Mouse (Mus musculus): ENCODE data around the gene Isg20l2. TPM values are rescaled to one million over a fixed set of nuclear protein-coding genes. Genes with fewer than 3 reads are reported as not detected.

Isg20l2 gene
- total RNA-seq, 2 experiments from 2014 or later, result 17.0 to 17.3 TPM

DNA sequence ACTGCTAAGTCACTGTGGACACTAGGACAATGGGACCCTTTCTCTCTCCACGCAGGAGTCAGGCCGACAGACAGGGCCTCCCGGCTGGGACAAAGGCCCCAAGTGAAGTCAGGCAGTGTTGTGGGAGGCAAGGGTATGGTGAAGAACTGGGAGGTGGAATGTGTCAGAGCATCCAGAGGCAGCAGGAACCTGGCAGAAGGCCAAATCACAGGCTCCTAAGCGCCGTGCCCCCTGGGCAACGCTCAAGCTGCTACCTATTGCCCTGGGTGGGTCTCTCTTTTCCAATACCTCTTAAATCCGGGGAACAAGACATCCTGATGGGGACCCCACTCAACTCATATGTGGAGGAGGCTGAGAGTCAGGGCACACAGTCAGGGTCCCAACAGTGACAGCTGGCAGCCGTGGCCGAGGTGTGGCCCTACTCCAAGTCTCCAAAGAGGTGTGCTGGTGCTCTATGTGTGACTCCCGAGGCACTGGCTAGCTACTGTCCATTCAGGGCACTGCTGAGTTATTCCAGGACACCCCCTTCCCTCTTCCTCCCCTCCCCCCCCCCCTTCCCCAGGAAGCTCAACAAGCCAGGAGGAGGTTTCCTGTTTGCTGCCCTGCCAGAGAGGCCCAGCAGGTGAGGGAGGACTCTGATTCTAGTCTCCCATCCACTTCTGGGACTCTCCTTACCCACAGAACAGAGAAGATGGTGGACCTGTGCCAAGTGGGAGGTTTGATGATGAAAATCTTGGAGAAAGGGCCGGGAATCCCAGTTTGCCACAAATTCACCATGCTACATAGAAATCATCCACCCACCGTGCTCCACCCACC is 55.6 kb downstream of the Isg20l2 start:
- intact Hi-C loops (cut with DNase I), result no loop called here
- peak in 1 of 2 experiments; percentile 68 for DNase-seq (ENCODE audit: extremely low spot score in 1 of 2, low spot score in 2 of 2)

DNA sequence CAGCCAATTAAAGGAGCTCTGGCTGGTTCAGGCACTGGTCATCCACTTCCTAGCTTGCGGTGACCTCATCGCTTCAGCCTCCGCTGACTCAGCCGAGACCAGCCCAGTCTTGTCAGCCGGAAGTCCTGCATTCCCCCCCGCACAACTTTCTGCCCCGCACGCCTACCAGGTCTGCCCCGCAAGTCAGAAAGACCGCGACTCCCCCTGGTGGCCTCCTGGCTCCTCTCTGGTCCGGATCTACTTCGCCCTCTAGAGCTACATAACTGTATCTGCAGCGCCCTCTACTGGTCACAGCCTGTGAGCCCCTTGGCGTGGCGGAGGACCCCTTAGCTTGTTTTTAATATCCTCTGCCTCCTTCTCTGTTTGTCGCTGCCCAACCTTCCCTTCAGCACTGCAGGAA is 56.8 kb downstream of the Isg20l2 start:
- DNase-seq (ENCODE audit: extremely low spot score in 1 of 2, low spot score in 2 of 2), result peak; percentile 91 to 98
- intact Hi-C loops (cut with DNase I), result no loop called here

DNA sequence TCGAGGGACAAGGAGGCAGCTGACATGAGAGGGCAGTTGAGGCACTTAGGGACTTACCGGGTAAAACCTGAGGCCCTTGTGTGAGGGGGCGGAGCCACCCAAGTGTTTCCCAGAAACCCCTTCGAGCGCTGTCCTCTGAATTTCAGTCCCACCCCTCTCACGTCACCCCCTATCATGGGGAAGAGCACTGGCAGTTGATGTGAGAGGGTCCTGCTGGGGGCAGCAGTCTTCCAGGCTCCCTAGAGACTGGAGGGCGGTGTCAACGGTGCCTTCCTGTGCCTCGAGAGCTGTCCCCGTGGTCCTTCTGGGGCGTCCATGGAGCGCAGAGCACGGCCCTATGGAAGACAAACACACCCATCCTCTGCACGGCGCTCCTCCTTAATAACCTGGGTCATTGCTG is 57.5 kb downstream of the Isg20l2 start:
- DNase-seq (ENCODE audit: extremely low spot score in 1 of 2, low spot score in 2 of 2), result peak in 1 of 2 experiments; percentile 67

DNA sequence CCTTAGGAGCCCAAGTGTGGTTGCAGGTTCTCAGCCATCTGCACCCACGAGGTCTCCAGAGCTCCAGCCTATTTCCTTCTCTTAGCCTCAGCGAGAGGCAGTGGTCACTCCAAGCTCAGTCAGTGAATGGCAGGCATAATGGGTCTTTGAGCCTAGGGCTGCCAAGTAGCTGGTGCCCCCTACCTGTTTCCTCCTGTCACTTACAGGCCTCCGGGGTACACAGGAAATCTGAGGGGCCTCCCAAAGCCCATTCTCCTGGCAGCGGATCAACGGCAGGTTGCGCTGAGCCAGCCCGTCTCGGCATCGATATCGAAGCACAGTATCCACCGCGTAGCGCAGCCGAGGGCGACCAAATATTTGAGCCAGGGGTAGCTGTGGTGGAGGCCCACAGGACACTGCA is 58.0 kb downstream of the Isg20l2 start:
- DNase-seq (ENCODE audit: extremely low spot score in 1 of 2, low spot score in 2 of 2), result no peak
- intact Hi-C loops (cut with DNase I), result no loop called here

More for the DNA sequence above, 57.5 kb downstream of the Isg20l2 start:
- intact Hi-C loops (cut with DNase I), result no loop called here

DNA sequence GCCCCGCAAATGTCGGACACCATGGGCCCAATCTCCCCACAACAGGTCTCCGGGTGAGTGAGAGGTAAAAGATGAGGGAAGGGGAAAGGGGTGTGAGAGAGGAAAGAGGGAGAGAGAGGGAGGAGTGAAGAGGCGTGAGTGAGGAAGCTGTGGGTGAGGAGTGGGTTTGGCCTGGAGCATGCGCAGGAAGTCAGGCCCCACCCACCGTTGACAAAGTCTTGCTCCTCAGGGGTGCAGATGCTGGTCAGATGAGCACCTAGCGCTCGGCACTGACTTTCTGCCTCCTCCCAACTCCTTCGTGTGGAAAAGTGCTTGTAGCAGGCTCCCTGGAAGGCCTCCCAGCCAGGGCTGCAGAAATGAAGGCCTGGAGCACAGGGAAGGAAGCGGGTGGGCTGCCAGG is 59.8 kb downstream of the Isg20l2 start:
- DNase-seq (ENCODE audit: extremely low spot score in 1 of 2, low spot score in 2 of 2), result no peak
- intact Hi-C loops (cut with DNase I), result no loop called here

Other genes with a start within 250 kb of the Isg20l2 start
- under 1 TPM; 0.10 to 0.64 TPM for gene Lrrc71, start 181.7 kb upstream of the Isg20l2 start, total RNA-seq (2021)
- gene Ntrk1, start 135.2 kb upstream of the Isg20l2 start, total RNA-seq (2021), result under 1 TPM; 0.34 to 0.62 TPM
- gene Insrr, start 133.4 kb upstream of the Isg20l2 start, total RNA-seq (2021), result under 1 TPM; 0.30 to 0.39 TPM
- gene Pear1, start 106.0 kb upstream of the Isg20l2 start, total RNA-seq (2021), result 1 to 10 TPM; 7.6 TPM
- gene Sh2d2a, start 83.6 kb upstream of the Isg20l2 start, total RNA-seq (2021), result not detected
- 10 to 100 TPM; 63.0 to 63.8 TPM for gene Prcc, start 44.7 kb upstream of the Isg20l2 start, total RNA-seq (2021)
- 100 to 1,000 TPM; 120 to 123 TPM for gene Hdgf, start 24.0 kb upstream of the Isg20l2 start, total RNA-seq (2021)
- 10 to 100 TPM; 45.7 to 50.5 TPM for gene Mrpl24, start 10.8 kb upstream of the Isg20l2 start, total RNA-seq (2021)
- 10 to 100 TPM; 16.6 to 18.8 TPM for gene Rrnad1, start 403 bp downstream of the Isg20l2 start, total RNA-seq (2021)
- gene Crabp2, start 18.4 kb downstream of the Isg20l2 start, total RNA-seq (2021), result 1 to 10 TPM; 4.9 to 5.7 TPM
- 10 to 100 TPM in 1 of 2 experiments, 1 to 10 TPM in 1; 9.9 to 11.4 TPM for gene Nes, start 40.8 kb downstream of the Isg20l2 start, total RNA-seq (2021)
- 100 to 1,000 TPM; 262 to 273 TPM for gene Bcan, start 69.9 kb downstream of the Isg20l2 start, total RNA-seq (2021)
- gene Hapln2, start 97.3 kb downstream of the Isg20l2 start, total RNA-seq (2021), result 1 to 10 TPM in 1 of 2 experiments, under 1 TPM in 1; 0.26 to 1.3 TPM
- gene Gpatch4, start 112.8 kb downstream of the Isg20l2 start, total RNA-seq (2021), result 10 to 100 TPM; 20.8 to 24.2 TPM
- gene Naxe, start 128.2 kb downstream of the Isg20l2 start, total RNA-seq (2021), result 10 to 100 TPM; 60.7 to 67.8 TPM
- gene Ttc24, start 148.0 kb downstream of the Isg20l2 start, total RNA-seq (2021), result not detected
- gene Iqgap3, start 151.7 kb downstream of the Isg20l2 start, total RNA-seq (2021), result 1 to 10 TPM; 1.9 to 2.0 TPM
- 100 to 1,000 TPM; 149 to 160 TPM for gene Mef2d, start 212.1 kb downstream of the Isg20l2 start, total RNA-seq (2021)